Mouse (Mus musculus) skeletal muscle tissue, adult 2 months (tissue): ENCODE results near the gene Rabggtb.

ENCODE experiments used
- DNase-seq: peaks from one replicate; pipeline ENCODE4 v3.0.0-alpha.2; 2012; ENCODE audit warnings: low read depth, low spot score

Gene Rabggtb

GRCm38 (mm10) chr3:153921147-153921910, 8.5 kb upstream of the Rabggtb start:
- DNase-seq, result no peak

DNA sequence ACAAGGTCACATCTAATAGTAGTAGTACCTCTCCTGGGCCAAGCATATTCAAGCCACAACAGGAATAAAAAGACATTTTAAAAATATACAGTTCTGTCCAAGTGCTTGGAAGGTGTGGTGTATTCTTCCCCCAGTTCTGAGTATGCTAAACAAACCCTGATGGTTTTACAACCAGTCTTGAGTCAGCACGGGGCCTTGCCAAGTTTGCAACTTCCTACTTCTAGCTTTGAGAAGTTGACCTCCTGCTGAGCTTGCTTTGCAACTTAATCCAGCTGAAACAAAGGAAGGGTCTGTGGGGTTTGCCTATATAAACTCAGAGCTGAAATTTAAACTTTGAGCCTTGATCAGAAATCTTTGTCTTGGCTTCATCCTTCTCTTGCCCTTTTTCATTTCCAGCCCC, 4.4 kb upstream of the Rabggtb start:
- no peak for DNase-seq

GRCm38 (mm10) chr3:153913510-153914243, 868 bp upstream of the Rabggtb start:
- no peak for DNase-seq

GRCm38 (mm10) chr3:153911882-153912440, 848 bp downstream of the Rabggtb start:
- DNase-seq, result no peak

- no peak for DNase-seq
Observed at GRCm38 (mm10) chr3:153911197-153911881, 1.5 kb downstream of the Rabggtb start.

GRCm38 (mm10) chr3:153910489-153910888, 2.3 kb downstream of the Rabggtb start:
- DNase-seq, result no peak

- DNase-seq, result no peak
Observed at GRCm38 (mm10) chr3:153908919-153909318, 3.9 kb downstream of the Rabggtb start.

DNA sequence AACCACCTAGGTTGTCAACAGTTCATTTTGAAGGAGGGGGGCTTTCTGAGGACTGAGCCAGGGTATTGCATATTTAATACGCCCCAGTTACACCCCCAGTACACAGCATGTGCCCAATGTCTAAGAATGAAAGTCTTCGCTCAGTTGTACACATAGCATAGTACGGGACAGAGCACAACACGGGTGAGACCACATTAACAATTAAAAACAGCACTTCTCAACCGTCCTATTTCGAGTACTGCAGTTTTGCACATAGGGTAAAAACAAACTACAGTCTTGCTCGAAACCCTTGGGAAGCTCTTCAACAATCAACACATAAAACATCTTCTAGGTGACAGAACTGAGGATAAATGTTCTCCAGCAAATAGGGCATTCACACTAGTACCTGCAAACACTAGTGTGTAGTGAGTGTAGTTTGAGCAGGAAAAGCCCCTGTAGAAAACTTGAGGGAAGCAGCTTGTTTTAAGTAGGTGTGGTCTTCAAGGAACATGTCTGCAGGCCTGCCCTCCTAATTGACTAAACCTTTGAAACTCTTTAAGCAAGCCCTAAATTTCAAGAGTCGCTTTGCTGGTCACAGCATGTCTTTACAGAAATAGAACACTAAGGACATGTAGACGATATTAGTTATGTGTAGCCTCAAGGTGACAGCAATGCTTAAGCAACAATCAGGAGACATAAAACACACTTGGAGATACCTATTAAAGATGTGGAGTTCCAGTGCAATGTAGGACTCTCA, 6.5 kb downstream of the Rabggtb start, which contains the start of gene Msh4:
Msh4 (minus strand) TSS at position 3 of the 736 bp plus-strand sequence.
- DNase-seq, result no peak

GRCm38 (mm10) chr3:153905251-153906135, 7.3 kb downstream of the Rabggtb start:
- DNase-seq, result no peak

DNA sequence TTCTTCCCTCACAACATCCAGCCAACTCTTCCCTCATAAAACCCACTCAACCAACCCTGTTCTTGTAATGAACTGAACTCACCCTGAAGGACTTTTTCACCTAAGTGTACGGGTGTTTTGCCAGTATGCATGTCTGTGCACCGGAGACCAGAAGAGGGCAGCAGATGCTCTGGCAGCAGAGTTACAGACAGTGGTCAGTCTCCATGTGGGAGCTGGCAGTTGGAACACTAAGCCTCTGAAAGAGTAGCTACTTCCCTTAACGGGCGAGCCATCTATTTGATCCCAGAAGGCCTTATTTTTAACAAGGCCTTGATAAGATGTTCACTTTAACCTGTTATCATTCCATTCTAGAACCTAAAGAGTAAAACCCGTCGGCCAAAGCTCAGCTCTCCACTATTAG, 8.2 kb downstream of the Rabggtb start:
- no peak for DNase-seq

- DNase-seq, result no peak
Observed at GRCm38 (mm10) chr3:153902595-153902994, 10.2 kb downstream of the Rabggtb start.

DNA sequence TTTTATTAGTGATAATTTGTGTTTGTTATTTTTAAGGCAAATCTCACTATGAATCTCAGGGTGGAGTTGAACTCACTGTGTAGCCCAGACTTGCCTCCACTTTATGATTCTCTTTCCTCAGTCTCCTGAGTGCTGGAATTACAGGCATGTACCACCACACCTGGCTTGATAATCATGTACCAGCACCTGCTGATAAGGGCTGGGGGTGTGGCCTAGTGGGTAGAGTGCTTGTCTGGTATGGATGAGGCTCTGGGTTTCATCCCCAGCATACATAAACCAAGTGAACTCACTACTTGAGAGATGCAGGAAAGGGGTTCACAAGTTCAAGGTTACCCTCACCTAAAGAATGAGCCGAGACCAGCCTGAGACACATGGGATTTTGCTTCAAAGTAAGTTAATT, 10.9 kb downstream of the Rabggtb start:
- DNase-seq, result no peak

- no peak for DNase-seq
Observed at GRCm38 (mm10) chr3:153897216-153897615, 15.6 kb downstream of the Rabggtb start.

- DNase-seq, result no peak
Observed at GRCm38 (mm10) chr3:153895454-153895853, 17.4 kb downstream of the Rabggtb start.

DNA sequence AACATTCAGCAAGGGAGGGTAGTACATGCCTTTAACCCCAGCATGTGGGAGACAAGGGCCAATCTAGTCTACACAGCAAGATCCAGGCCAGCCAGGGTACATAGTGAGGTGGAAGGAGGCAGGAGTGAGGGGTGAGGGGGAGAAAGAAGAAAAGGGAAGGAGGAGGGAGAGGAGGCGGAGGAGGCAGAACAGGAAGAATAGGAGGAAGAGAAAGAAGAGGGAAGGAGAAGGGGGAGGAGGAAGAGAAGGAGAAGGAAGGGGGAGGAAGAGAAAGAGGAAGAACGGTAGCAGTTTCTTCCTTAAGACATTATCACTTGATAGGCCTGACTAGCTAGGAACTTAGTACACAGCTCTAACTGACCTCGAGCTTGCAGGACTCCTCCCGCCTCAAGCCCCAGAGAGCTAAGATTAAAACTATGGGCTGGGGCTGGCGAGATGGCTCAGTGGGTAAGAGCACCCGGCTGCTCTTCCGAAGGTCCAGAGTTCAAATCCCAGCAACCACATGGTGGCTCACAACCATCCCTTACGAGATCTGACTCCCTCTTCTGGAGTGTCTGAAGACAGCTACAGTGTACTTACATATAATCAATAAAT, 23.5 kb downstream of the Rabggtb start:
- no peak for DNase-seq

- DNase-seq, result no peak
Observed at GRCm38 (mm10) chr3:153888141-153888540, 24.7 kb downstream of the Rabggtb start.

- DNase-seq, result no peak
Observed at GRCm38 (mm10) chr3:153886296-153886695, 26.5 kb downstream of the Rabggtb start.

DNA sequence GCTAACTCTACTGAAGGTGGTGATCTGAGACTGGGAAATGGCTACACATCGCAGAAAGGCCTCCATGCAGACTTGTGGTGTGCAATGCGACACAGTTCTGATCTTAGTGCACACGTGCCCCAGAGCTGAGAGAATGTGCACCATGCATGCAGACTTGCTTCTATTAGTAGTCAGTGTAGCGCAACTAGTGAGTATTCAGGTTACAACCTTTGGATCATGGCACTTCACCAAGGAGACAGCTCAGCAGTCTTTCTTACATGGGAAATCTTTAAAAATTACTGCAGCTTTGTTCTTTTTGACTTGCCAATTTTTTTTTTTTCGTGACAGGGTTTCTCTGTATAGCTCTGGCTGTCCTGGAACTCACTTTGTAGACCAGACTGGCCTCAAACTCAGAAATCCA, 41.4 kb downstream of the Rabggtb start:
- DNase-seq, result no peak

DNA sequence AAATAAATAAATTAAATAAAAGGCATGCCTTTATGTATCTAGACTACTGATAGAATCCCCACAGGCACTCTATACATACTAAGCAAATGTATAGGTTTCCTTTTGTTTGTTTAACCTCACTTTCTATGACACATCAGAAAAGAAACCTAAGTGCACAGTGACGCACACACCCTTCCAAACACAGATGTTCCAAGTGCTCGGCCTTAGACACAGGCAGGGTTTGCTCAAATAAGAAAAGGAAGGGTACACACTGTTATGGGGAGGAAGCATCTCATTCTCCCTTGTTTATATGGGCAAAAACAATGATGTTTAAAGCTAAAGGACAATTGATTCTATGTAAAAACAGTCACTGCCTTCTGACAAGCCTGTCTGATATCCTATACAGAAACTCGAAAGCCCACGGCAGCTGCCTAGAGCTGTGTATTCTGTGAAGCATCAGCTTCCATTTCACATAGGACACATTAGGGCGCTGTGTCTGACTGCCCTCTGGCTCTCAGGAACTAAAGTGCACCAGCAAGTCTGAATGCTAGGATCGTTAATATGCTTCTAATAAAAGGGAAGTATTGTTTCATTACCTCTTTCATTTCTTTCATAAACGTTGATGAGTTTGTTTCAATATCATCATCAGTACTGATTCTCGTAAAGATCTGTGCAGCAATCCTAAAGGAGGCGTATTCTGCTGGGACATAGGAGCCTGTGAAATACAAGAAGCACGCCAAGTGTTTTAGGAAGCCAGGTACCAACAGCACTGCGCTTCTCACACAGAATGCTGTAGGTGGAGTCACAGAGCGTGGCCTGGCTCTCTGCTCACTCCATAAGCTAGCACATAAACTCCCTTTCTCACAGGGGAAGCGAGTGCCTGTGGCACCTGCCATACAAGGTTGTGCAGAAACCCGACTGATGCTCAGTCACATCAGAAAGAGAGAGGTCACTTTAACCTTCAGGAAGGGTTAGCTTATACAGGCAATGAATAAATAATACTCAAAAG, 45.4 kb downstream of the Rabggtb start:
- no peak for DNase-seq
